Mouse (Mus musculus): ENCODE data around the gene Il17rc. TPM values are rescaled to one million over a fixed set of nuclear protein-coding genes. Genes with fewer than 3 reads are reported as not detected.

The Il17rc gene
- total RNA-seq, 1 experiment, result 6.2 TPM

- no peak for DNase-seq (ENCODE audit: low read depth, low spot score)
- Histone ChIP-seq H3K9me3 (ENCODE audit: control insufficient read depth, insufficient read depth, low read depth, low read length) (no peaks in the 10 kb centered on the region), H3K4me3 (ENCODE audit: insufficient read depth in 1 of 2, low read depth in 1 of 2, low read length in 2 of 2, poor library complexity in 1 of 2, severe bottlenecking in 1 of 2) (no peak overlapping the region), H3K9ac (ENCODE audit: insufficient read depth, low read depth, low read length, poor library complexity, severe bottlenecking) (no peak overlapping the region), H3K36me3 (ENCODE audit: control insufficient read depth, insufficient read depth, low read length, poor library complexity, severe bottlenecking) (no peaks in the 10 kb centered on the region), H3K27ac (ENCODE audit: insufficient read depth, low read depth, low read length, poor library complexity, severe bottlenecking) (no peak overlapping the region), H3K4me1 (ENCODE audit: control insufficient read depth in 2 of 2, insufficient read depth in 2 of 2, low read length in 2 of 2, poor library complexity in 1 of 2) (no peaks in the 10 kb centered on the region)
- in situ Hi-C loops (cut with MboI; ENCODE audit: low sequenced_read_pairs in 2 of 2, unreplicated experiment in 2 of 2), result no loop called here
- no peak for TF ChIP-seq ZC3H11A (IDR thresholded peaks at IDR 0.05; ENCODE audit: borderline replicate concordance, low read depth, low read length)
- TF ChIP-seq MAFK (IDR thresholded peaks at IDR 0.05; ENCODE audit: insufficient read depth, low read depth, low read length), result no peak
Observed at GRCm38 (mm10) chr6:113437135-113437534, 34.1 kb upstream of the Il17rc start.

GRCm38 (mm10) chr6:113438721-113439430, 32.4 kb upstream of the Il17rc start:
- Histone ChIP-seq H3K9ac (ENCODE audit: insufficient read depth, low read depth, low read length, poor library complexity, severe bottlenecking) (no peak overlapping the region), H3K4me3 (ENCODE audit: insufficient read depth in 1 of 2, low read depth in 1 of 2, low read length in 2 of 2, poor library complexity in 1 of 2, severe bottlenecking in 1 of 2) (no peak overlapping the region), H3K4me1 (ENCODE audit: control insufficient read depth in 2 of 2, insufficient read depth in 2 of 2, low read length in 2 of 2, poor library complexity in 1 of 2) (no peaks in the 10 kb centered on the region), H3K27ac (ENCODE audit: insufficient read depth, low read depth, low read length, poor library complexity, severe bottlenecking) (no peak overlapping the region), H3K9me3 (ENCODE audit: control insufficient read depth, insufficient read depth, low read depth, low read length) (no peaks in the 10 kb centered on the region), H3K36me3 (ENCODE audit: control insufficient read depth, insufficient read depth, low read length, poor library complexity, severe bottlenecking) (no peaks in the 10 kb centered on the region)
- in situ Hi-C loops (cut with MboI; ENCODE audit: low sequenced_read_pairs in 2 of 2, unreplicated experiment in 2 of 2), result no loop called here
- TF ChIP-seq MAFK (IDR thresholded peaks at IDR 0.05; ENCODE audit: insufficient read depth, low read depth, low read length) (no peak), CHD2 (IDR thresholded peaks at IDR 0.05; ENCODE audit: low read depth, low read length) (no peak), ZNF384 (IDR thresholded peaks at IDR 0.05; ENCODE audit: low read depth, low read length) (peak; percentile 79)
- DNase-seq (ENCODE audit: low read depth, low spot score), result no peak

- H3K9ac ChIP-seq (ENCODE audit: insufficient read depth, low read depth, low read length, poor library complexity, severe bottlenecking), result no peak overlapping the region
- peaks cover 0 to 2% of the 10 kb centered on the region in 2 experiments; a peak in 1 of 4 replicates for H3K4me1 ChIP-seq (ENCODE audit: control insufficient read depth in 2 of 2, insufficient read depth in 2 of 2, low read length in 2 of 2, poor library complexity in 1 of 2)
- no peak overlapping the region for H3K4me3 ChIP-seq (ENCODE audit: insufficient read depth in 1 of 2, low read depth in 1 of 2, low read length in 2 of 2, poor library complexity in 1 of 2, severe bottlenecking in 1 of 2)
- H3K36me3 ChIP-seq (ENCODE audit: control insufficient read depth, insufficient read depth, low read length, poor library complexity, severe bottlenecking), result peaks cover 3% of the 10 kb centered on the region
- no peaks in the 10 kb centered on the region for H3K9me3 ChIP-seq (ENCODE audit: control insufficient read depth, insufficient read depth, low read depth, low read length)
- H3K27ac ChIP-seq (ENCODE audit: insufficient read depth, low read depth, low read length, poor library complexity, severe bottlenecking), result no peak overlapping the region
- in situ Hi-C loops (cut with MboI; ENCODE audit: low sequenced_read_pairs in 2 of 2, unreplicated experiment in 2 of 2), result no loop called here
- TF ChIP-seq CHD2 (IDR thresholded peaks at IDR 0.05; ENCODE audit: low read depth, low read length) (no peak), MAFK (IDR thresholded peaks at IDR 0.05; ENCODE audit: insufficient read depth, low read depth, low read length) (no peak), ZC3H11A (IDR thresholded peaks at IDR 0.05; ENCODE audit: borderline replicate concordance, low read depth, low read length) (no peak), ZNF384 (IDR thresholded peaks at IDR 0.05; ENCODE audit: low read depth, low read length) (no peak), HCFC1 (IDR thresholded peaks at IDR 0.05; ENCODE audit: borderline replicate concordance, insufficient read depth, low read length) (no peak)
- DNase-seq (ENCODE audit: low read depth, low spot score), result no peak
Observed at GRCm38 (mm10) chr6:113440686-113441085, 30.5 kb upstream of the Il17rc start.

DNA sequence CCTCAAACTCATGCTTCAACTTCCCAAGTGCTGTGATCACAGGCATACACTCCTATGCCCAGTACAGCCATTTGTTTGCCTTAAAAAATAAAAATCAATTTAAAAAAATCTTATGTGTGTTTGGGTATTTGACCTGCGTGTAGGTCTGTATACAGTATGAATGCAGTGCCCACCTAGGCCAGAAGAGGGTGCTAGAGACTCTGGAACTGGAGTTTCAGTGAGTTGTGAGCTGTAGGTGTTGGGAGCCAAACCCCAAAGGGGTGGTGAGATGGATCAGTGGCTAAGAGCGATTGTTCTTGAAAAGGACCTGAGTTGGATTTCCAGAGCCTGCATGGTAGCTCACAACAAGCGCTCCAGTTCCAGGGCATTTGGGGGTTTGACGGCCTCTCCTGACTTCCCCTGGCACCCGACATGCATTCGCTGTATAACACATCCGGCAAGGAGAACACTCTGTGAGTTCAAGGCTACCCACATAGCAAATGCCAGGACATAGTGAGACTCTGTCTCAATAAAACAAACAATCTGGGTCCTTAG, 30.0 kb upstream of the Il17rc start:
- TF ChIP-seq ZC3H11A (IDR thresholded peaks at IDR 0.05; ENCODE audit: borderline replicate concordance, low read depth, low read length) (peak; percentile 72), CHD2 (IDR thresholded peaks at IDR 0.05; ENCODE audit: low read depth, low read length) (no peak)

DNA sequence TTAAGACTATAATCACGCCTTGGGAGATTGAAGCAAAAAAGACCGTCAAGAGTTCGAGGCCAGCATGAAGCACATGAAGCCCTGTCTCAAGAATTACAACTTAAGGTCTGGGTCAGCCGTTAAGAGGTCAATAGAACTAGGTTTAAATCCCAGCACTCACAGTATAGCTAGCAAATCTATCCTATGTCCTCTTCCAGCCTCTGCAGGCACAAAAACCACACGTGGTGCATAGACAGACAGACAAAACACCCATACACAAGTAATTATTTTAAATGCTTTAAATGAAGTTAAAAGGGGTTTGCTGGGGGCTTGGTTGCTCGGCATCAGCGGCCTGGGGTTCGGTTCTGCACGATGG, 29.2 kb upstream of the Il17rc start:
- Histone ChIP-seq H3K36me3 (ENCODE audit: control insufficient read depth, insufficient read depth, low read length, poor library complexity, severe bottlenecking) (peaks cover 8% of the 10 kb centered on the region), H3K9me3 (ENCODE audit: control insufficient read depth, insufficient read depth, low read depth, low read length) (no peaks in the 10 kb centered on the region), H3K27ac (ENCODE audit: insufficient read depth, low read depth, low read length, poor library complexity, severe bottlenecking) (no peak overlapping the region), H3K4me3 (ENCODE audit: insufficient read depth in 1 of 2, low read depth in 1 of 2, low read length in 2 of 2, poor library complexity in 1 of 2, severe bottlenecking in 1 of 2) (peak overlapping the region; percentile 17 to 87; a peak in 3 of 4 replicates), H3K9ac (ENCODE audit: insufficient read depth, low read depth, low read length, poor library complexity, severe bottlenecking) (peak overlapping the region; percentile 57; the same call in 1 of the 2 replicates), H3K4me1 (ENCODE audit: control insufficient read depth in 2 of 2, insufficient read depth in 2 of 2, low read length in 2 of 2, poor library complexity in 1 of 2) (peaks cover 0 to 2% of the 10 kb centered on the region in 2 experiments; a peak in 1 of 4 replicates)
- TF ChIP-seq HCFC1 (IDR thresholded peaks at IDR 0.05; ENCODE audit: borderline replicate concordance, insufficient read depth, low read length), result no peak
- TF ChIP-seq ZNF384 (IDR thresholded peaks at IDR 0.05; ENCODE audit: low read depth, low read length), result no peak
- TF ChIP-seq CHD2 (IDR thresholded peaks at IDR 0.05; ENCODE audit: low read depth, low read length), result no peak
- TF ChIP-seq MAFK (IDR thresholded peaks at IDR 0.05; ENCODE audit: insufficient read depth, low read depth, low read length), result no peak
- no peak for TF ChIP-seq ZC3H11A (IDR thresholded peaks at IDR 0.05; ENCODE audit: borderline replicate concordance, low read depth, low read length)
- in situ Hi-C loops (cut with MboI; ENCODE audit: low sequenced_read_pairs in 2 of 2, unreplicated experiment in 2 of 2), result no loop called here
- no peak for DNase-seq (ENCODE audit: low read depth, low spot score)

More for the DNA sequence above, 30.0 kb upstream of the Il17rc start:
- H3K4me3 ChIP-seq (ENCODE audit: insufficient read depth in 1 of 2, low read depth in 1 of 2, low read length in 2 of 2, poor library complexity in 1 of 2, severe bottlenecking in 1 of 2), result no peak overlapping the region
- no peak overlapping the region for H3K9ac ChIP-seq (ENCODE audit: insufficient read depth, low read depth, low read length, poor library complexity, severe bottlenecking)
- H3K36me3 ChIP-seq (ENCODE audit: control insufficient read depth, insufficient read depth, low read length, poor library complexity, severe bottlenecking), result peaks cover 3% of the 10 kb centered on the region
- in situ Hi-C loops (cut with MboI; ENCODE audit: low sequenced_read_pairs in 2 of 2, unreplicated experiment in 2 of 2), result no loop called here
- H3K4me1 ChIP-seq (ENCODE audit: control insufficient read depth in 2 of 2, insufficient read depth in 2 of 2, low read length in 2 of 2, poor library complexity in 1 of 2), result peaks cover 0 to 2% of the 10 kb centered on the region in 2 experiments; a peak in 1 of 4 replicates
- peak; percentile 85 for DNase-seq (ENCODE audit: low read depth, low spot score)
- no peaks in the 10 kb centered on the region for H3K9me3 ChIP-seq (ENCODE audit: control insufficient read depth, insufficient read depth, low read depth, low read length)
- no peak overlapping the region for H3K27ac ChIP-seq (ENCODE audit: insufficient read depth, low read depth, low read length, poor library complexity, severe bottlenecking)

Measured in ES-E14 (cell line).